Mouse (Mus musculus) thymus, adult 2 months (tissue): ENCODE results near the gene Tldc1.

ENCODE experiments used
- CTCF ChIP-seq: fragments of 200-500 bp; IDR thresholded peaks from 2 replicates; pipeline ENCODE4 v1.5.1; 2012; ENCODE audit warnings: mild to moderate bottlenecking, control low read depth, low read length, moderate library complexity, borderline replicate concordance; ENCODE audit not compliant: control insufficient read depth, poor library complexity, insufficient read depth; ENCODE audit errors: extremely low read depth
- POLR2A ChIP-seq: fragments of 200-500 bp; IDR thresholded peaks from 2 replicates; pipeline ENCODE4 v1.6.1; 2012; ENCODE audit warnings: mild to moderate bottlenecking, low read length, control low read depth, moderate library complexity; ENCODE audit not compliant: control insufficient read depth, poor library complexity, insufficient read depth; ENCODE audit errors: extremely low read depth

DNA sequence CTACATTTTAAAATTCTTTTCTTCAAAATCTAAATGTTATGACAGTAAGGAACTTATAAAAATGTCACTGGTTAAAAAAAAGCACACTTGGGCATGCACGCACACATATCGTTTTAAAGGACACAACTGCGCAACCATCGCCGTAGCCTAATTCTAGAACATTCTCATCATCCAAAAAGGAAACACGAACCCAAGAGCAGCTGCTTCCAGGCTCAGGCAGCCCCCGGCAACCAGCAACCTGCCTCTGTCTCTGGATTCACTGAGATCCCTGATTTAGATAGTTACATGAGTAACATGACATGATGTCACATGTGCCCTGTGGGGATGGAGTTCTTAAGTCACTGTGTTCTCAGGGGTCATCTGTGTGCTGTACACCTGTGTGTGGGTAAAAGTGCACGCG, 45.1 kb upstream of the Tldc1 start:
- TF ChIP-seq POLR2A (no peak), CTCF (no peak)
